Mouse (Mus musculus): Measurements from ENCODE around the gene Ccser2.

The Ccser2 gene

GRCm38 (mm10) chr14:36866966-36867700 is 101.4 kb downstream of the Ccser2 start:
- DNase-seq: peak; percentile 73

GRCm38 (mm10) chr14:36863877-36864489 is 104.6 kb downstream of the Ccser2 start:
- DNase-seq: peak; percentile 92

GRCm38 (mm10) chr14:36862387-36862786 is 106.2 kb downstream of the Ccser2 start:
- DNase-seq: peak; percentile 60

- DNase-seq: no peak
Measured at GRCm38 (mm10) chr14:36858932-36859331, 109.6 kb downstream of the Ccser2 start.

- DNase-seq: no peak
Measured at GRCm38 (mm10) chr14:36852972-36853371, 115.6 kb downstream of the Ccser2 start.

DNA sequence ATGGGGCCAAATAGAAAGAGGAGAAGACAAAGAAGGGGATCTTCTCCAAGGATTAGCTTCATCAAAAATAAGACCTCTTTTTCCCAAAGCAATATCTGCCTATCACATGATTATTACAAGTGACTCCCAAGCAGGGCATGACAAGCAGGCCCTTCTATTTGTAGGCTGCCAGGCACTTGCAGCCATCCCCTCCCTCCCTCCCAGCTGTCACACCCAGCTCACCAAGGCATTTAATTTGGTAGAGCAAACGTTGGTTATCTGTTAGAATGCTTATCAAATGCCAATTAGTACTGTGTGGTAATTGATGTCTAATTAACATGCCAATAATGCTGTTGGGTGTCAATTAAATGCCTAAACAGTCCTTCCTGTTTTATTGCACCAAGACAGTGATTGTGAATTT is 119.7 kb downstream of the Ccser2 start:
- no peak for DNase-seq
